Mouse (Mus musculus): Measurements from ENCODE around the gene Itgav. TPM values are rescaled to one million over a fixed set of nuclear protein-coding genes. Genes with fewer than 3 reads are reported as not detected.

The Itgav gene
- total RNA-seq, 2 experiments from 2014 or later: 68.7 to 69.5 TPM

DNA sequence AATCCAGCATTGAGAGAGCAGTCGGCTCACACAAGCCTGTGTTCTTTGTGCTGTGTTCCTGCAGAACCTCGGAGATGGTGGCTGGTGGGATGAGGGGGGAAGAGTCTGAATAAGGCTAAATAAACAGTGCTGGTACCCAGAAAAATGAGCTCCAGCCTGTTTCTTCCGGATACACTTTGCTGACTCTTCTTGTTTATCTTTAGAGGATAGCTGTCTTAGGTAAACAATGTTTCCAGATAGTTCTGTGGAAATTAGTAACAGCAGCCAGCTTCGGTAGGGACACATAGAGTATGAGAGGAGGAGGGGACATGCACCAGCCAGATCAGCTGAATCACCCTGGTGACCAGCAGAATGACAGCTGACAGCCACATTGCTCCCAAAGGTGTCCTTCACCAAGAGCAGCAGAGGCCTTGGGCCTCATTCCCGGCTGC lies 16.4 kb downstream of the Itgav start:
- H3K4me3 ChIP-seq: no peak overlapping the region
- peak overlapping the region; percentile 28 for H3K27ac ChIP-seq
- DNase-seq (ENCODE audit: low spot score in 2 of 2): no peak
- TF ChIP-seq CTCF (conservative IDR thresholded peaks at IDR 0.05): no peak

DNA sequence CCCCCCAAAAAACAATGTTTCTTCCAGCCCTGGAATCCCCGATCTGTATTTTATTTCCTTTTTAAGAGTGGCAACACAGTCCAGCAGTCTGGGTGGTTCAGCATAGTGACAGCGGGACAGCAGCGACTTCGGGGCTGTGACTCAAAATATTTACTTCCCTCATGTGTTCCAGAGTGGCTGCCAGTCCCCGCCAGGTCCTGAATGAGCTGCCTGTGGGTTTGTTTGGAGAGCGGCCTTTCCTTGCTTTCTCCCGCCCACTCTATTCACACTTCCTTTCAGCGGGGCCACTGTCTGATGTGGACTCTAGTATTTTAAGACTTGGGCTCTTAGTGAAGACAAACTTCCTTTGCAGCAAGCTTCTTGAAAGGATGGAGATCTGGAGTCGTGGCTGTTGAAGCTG lies 18.0 kb downstream of the Itgav start:
- Histone ChIP-seq H3K27ac (peak overlapping the region; percentile 25; the same call in 1 of the 2 replicates), H3K4me3 (no peak overlapping the region; the same call in 1 of the 2 replicates)
- no peak for TF ChIP-seq CTCF (conservative IDR thresholded peaks at IDR 0.05)
- peak in 1 of 2 experiments; percentile 23 for DNase-seq (ENCODE audit: low spot score in 2 of 2)

DNA sequence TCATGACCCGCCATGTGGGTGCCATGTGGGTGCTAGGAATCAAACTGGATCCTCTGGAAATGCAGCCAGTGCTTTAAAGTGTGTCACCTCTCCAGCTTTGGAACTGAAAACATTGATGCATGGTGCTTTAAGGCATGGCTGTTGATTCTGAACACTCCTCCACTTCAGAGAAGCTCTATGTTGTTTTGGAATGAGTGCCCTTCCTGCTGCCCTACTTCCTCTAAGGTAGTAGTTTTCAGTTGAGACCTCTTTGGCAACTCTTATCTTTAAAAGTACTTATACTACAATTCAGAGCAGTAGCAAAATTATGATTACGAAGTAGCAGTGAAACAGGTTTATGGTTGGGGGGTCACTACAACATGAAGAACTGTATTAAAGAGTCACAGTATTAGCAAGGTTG lies 18.6 kb downstream of the Itgav start:
- DNase-seq (ENCODE audit: low spot score in 2 of 2): no peak
- H3K27ac ChIP-seq: peak overlapping the region; percentile 25; the same call in 1 of the 2 replicates
- TF ChIP-seq CTCF (conservative IDR thresholded peaks at IDR 0.05): no peak
- no peak overlapping the region for H3K4me3 ChIP-seq

DNA sequence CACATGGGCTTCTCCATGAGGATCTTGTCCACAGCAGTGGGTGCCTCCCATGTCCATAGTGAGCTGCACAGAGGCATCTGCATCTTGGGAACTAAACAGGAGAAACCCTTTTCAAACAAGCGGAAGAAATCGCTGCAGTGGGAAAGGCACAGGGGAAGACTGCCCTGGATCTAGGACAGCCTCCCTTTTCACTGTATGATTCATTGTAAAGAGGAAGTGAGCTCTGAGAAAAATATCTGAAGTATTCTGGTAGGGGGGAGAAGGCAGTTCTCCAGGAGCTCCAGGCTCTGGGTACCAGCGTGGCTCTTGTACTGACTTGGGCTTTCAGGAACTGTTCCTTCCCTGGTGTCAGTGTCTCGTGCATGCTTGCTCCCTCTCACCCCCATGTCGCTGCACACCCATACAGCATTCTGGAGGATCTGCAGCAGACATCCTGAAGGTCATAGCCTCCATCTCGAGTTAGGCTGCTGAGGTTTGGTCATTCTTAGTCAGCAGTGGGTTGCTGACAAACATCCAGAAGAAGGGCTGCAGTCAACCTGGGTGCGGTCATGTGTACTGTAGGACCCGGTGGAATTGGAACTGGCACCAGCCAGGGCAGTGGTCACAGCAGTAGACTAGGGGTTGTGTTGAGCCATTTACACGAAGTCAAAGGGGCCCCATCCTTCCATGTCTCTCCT lies 20.2 kb downstream of the Itgav start:
- no peak overlapping the region for H3K27ac ChIP-seq
- no peak for TF ChIP-seq CTCF (conservative IDR thresholded peaks at IDR 0.05)

DNA sequence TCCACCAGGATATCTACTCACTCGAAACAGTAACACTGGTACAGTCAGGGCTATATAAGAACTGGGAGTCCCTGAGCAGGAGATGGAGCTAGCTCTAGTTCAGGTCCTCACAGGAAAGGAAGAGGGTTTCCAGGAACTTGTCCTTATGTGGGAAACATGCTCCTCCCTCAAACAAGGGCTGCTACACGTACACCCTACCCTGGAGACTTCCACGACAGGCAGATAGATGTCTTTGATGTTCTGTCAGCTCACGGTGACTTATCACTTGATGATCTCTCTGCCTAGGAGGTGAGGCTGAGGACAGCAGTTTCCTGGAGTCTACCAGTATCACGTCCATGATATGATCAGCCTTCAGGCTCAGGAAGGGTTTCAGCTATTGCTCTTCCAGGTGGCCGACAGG lies 21.1 kb downstream of the Itgav start:
- H3K27ac ChIP-seq: no peak overlapping the region
- DNase-seq (ENCODE audit: low spot score in 2 of 2): no peak
- no peak for TF ChIP-seq CTCF (conservative IDR thresholded peaks at IDR 0.05)

More for the DNA sequence above, 20.2 kb downstream of the Itgav start:
- H3K4me3 ChIP-seq: no peak overlapping the region
- DNase-seq (ENCODE audit: low spot score in 2 of 2): no peak

DNA sequence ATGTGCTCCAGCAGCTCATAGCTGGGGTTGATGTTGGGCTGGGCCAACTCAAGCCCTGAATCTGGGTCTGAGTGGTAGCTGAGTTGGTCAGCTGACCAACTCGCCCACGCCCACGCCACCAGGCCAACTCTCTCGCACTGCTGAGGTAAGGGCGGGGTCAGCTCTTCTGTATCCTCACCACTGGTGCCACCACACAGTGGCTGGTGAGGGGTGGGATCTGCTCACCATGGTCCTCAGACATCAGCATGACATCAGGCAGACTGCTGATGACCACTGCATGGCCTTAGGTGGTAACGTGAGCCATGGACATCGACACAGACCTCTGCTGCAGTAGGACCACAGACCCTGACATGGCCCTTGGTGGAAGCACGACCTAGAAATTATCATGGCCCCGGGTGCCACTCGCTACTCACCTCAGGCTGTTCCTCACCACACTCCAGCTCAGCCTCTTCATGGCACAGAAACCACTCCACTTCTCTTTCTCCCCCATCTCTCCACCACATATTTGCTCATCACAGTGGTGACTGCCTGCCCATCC lies 24.5 kb downstream of the Itgav start:
- no peak for TF ChIP-seq CTCF (conservative IDR thresholded peaks at IDR 0.05)
- Histone ChIP-seq H3K27ac (no peak overlapping the region), H3K4me3 (no peak overlapping the region)
- DNase-seq (ENCODE audit: low spot score in 2 of 2): no peak

More for the DNA sequence above, 21.1 kb downstream of the Itgav start:
- no peak overlapping the region for H3K4me3 ChIP-seq

DNA sequence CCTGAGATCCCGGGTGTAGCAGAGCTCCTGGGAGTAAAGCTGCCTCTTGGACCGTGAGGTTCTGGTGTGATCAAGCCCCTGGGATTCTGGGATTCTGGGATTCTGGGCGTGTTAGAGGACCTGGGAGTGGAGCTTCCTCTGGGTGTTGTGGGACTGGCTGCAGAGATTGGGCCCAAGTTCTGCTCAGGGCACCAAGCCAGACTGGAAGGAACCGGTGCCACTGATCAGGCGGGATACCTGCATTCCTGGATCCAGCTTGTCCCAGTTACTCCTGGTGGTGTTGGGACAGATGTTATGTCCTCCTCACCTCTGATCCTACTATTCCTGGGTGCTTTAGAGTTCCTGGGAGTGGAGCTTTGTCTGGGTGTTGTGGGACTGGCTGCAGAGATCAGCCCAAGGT lies 28.8 kb downstream of the Itgav start:
- H3K27ac ChIP-seq: no peak overlapping the region
- DNase-seq (ENCODE audit: low spot score in 2 of 2): no peak
- no peak for TF ChIP-seq CTCF (conservative IDR thresholded peaks at IDR 0.05)
- no peak overlapping the region for H3K4me3 ChIP-seq

DNA sequence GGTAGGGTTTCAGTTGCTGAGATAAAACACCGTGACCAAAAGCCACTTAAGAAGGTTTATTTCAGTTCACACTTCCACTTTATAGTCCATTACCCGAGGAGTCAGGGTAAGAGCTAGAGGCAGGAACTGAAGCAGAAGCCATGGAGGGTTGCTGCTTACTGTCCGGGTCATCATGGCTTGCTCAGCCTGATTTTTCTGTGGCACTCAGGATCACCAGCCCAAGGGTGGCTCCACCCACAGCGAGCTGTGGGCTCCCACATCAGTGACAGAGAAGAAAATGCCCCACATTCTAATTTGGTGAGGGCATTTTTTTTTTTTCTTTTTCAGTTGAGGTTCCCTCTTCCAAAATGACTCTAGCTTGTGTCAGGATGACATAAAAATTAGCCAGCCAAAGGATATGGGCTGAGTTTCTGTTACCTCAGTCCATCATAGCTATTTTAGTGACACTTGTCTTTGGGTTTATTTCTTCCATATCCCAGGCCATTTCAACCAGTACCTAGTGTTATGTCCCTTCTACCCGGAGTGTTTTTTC lies 30.2 kb downstream of the Itgav start:
- no peak overlapping the region for H3K4me3 ChIP-seq
- TF ChIP-seq CTCF (conservative IDR thresholded peaks at IDR 0.05): no peak
- DNase-seq (ENCODE audit: low spot score in 2 of 2): no peak

DNA sequence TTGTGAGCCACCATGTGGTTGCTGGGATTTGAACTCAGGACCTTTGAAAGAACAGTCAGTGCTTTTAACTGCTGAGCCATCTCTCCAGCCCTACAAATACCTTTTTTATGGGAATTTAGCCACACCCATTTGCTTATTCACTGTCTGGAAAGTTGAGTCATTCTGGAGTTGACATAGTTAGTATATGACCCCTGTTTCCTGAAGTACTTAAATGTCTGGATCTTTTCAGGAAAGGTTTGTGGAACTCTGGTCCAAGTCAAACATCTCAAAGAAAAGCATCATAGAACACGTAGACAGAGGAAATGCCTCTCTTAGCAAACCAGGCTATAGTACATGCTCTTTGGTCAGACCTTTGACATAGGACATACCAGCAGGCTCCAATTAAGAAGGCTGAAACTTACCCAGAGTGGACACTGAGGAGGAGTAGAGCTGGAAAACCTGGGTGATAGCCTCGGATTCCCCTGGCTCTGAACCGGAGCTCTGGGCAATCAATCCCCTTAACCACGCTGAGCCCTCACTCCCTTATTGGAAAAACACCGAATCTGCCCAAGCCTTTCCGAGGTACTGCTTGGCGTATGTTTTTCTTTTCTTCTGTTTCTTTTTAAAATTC lies 34.5 kb downstream of the Itgav start:
- no peak for TF ChIP-seq CTCF (conservative IDR thresholded peaks at IDR 0.05)
- Histone ChIP-seq H3K27ac (no peak overlapping the region), H3K4me3 (no peak overlapping the region)
- DNase-seq (ENCODE audit: low spot score in 2 of 2): no peak

More for the DNA sequence above, 30.2 kb downstream of the Itgav start:
- H3K27ac ChIP-seq: no peak overlapping the region

DNA sequence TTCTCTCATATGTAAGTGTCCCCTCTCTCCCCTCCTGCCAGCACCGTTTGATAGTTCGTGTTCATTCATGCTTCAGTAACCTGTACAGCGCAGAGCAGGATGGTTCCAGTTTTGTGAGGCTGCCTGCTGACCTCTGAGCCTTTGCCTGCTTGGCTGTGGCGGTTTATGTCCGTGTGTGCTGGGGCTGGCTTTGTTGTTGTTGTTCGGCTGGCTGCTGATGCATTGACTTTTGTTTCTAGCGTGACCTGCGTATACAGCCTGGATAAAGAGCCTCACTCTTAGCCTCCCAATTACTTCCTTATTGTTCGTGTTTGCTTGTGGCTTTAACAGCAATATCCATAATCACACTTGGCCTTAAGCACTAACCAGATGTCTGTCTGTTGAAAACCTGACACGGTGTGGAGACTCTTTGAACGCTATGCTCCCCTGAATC lies 35.0 kb downstream of the Itgav start:
- no peak for DNase-seq (ENCODE audit: low spot score in 2 of 2)
- Histone ChIP-seq H3K27ac (no peak overlapping the region), H3K4me3 (no peak overlapping the region)
- no peak for TF ChIP-seq CTCF (conservative IDR thresholded peaks at IDR 0.05)

DNA sequence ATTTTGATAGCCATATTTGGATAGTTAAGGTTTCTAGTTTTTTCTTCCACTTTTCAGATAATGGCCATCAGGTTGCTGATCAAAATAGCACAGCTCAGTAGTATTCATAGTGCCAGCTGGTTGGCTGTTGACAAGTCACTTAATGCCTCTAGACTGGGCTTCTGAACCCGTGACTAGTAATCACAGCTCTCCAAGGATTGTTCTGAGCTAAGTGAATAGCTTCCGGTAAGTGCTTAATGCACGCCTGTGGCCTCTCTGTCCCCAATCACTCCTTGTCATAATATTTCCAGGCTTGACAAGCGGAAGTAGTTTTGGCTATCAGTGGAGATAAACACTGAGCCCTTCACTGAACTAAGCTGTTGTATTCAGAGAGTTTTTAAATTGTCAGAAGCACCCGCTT lies 35.5 kb downstream of the Itgav start:
- no peak overlapping the region for H3K4me3 ChIP-seq
- H3K27ac ChIP-seq: no peak overlapping the region
- no peak for DNase-seq (ENCODE audit: low spot score in 2 of 2)
- TF ChIP-seq CTCF (conservative IDR thresholded peaks at IDR 0.05): no peak

DNA sequence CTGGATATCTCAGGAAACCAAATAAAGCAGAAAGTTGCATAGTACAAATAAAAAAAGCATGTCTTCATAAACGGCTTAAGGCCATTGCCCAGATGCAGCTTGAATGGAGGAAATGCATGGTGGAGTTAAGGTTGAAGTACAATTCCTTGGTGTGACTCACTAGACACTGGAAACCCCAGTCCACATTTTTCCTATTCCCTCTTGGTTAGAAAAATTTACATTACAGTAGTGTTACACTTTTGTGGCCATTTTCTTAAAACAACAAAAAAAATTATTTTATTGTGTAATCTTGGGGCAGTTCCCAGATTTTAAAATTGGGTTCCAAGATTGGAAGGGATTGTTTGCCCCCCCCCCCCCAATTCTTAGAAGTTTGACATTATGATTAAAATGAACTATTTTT lies 35.9 kb downstream of the Itgav start:
- H3K4me3 ChIP-seq: no peak overlapping the region
- no peak for DNase-seq (ENCODE audit: low spot score in 2 of 2)
- H3K27ac ChIP-seq: no peak overlapping the region
- no peak for TF ChIP-seq CTCF (conservative IDR thresholded peaks at IDR 0.05)

DNA sequence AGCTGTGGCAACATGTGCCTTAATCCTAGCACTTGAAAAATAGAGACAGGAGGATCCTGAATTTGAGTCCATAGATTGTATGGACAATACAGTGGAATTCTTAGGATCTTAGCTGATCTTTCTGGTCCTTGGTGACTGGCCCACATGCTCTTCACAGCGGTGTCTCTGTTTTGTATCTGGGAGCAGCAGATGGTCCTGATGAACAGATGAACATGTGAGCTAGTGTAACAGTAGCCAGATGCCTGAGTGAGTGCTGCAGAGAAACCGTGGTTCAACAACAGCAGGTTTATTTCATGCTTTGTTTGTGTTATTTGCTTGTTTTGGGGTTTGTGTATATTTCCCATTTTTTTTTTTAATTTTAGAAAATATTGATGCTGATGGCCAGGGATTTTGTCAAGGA lies 37.3 kb downstream of the Itgav start:
- Histone ChIP-seq H3K27ac (no peak overlapping the region), H3K4me3 (no peak overlapping the region)
- TF ChIP-seq CTCF (conservative IDR thresholded peaks at IDR 0.05): no peak
- peak in 1 of 2 experiments; percentile 25 for DNase-seq (ENCODE audit: low spot score in 2 of 2)

Measured in layer of hippocampus, adult 2 months (tissue).